Comparison of ENCODE assay signal across 20 mouse cellular contexts in genomic region chrX:167111059-167111871, GRCm38 (mm10).
DNase-seq lines count a peak whose midpoint lies in the region; ATAC-seq and TF ChIP-seq lines count a peak whose summit lies in the region.
"Had no signal": no experiment of that assay in that cellular context is flagged by ENCODE, and none has a peak within 500 bp of the region (broad histone marks: within the 10 kb centered on the region; RNA-seq: fewer than 3 reads in every experiment).

No protein-coding gene starts in this region.

- TF ChIP-seq CTCF in thymus, adult 2 months (IDR thresholded peaks at IDR 0.05; ENCODE audit: borderline replicate concordance, control insufficient read depth, extremely low read depth, insufficient read depth, low read length, poor library complexity) = no peak

- no peaks in the 10 kb centered on the region for H3K36me3 ChIP-seq in thymus, adult 2 months (ENCODE audit: control insufficient read depth, insufficient read depth, low read length)
- no peaks in the 10 kb centered on the region for H3K36me3 ChIP-seq in megakaryocyte, embryonic 14.5 days (replicated peaks; ENCODE audit: low read length)
- H3K36me3 ChIP-seq: hindbrain, embryonic 10.5 days; limb, embryonic 13.5 days; liver, embryonic 12.5 days had no signal

- 42% methylated on average over 7 of the region's 7 CpGs for WGBS in thymus, adult 2 months

- no peak for TF ChIP-seq POLR2A in thymus, adult 2 months (IDR thresholded peaks at IDR 0.05; ENCODE audit: control insufficient read depth, extremely low read depth, insufficient read depth, low read length, poor library complexity)

- no peak overlapping the region for H3K4me3 ChIP-seq in thymus, adult 2 months (ENCODE audit: control insufficient read depth, insufficient read depth, low read length)
- peak overlapping the region; percentile 69 for H3K4me3 ChIP-seq in megakaryocyte, embryonic 14.5 days (replicated peaks)
- H3K4me3 ChIP-seq: hindbrain, embryonic 10.5 days; limb, embryonic 13.5 days; liver, embryonic 12.5 days had no signal

- 0 out of 2 replicates have a peak, but pooled peaks have one; percentile 12 for ATAC-seq in common myeloid progenitor, adult 5-6 weeks (replicated peaks; ENCODE audit: low read depth, poor library complexity, severe bottlenecking)
- ATAC-seq in erythroid progenitor cell, adult 5-6 weeks (replicated peaks; ENCODE audit: low FRiP score, poor library complexity, severe bottlenecking) = no peak
- ATAC-seq: forebrain, postnatal 0 days; liver, embryonic 12.5 days had no signal

- peak overlapping the region; percentile 13; the same call in 1 of the 2 replicates for H3K27ac ChIP-seq in thymus, adult 2 months (ENCODE audit: control insufficient read depth, insufficient read depth, low read length)
- H3K27ac ChIP-seq: hindbrain, embryonic 10.5 days; kidney, postnatal 0 days; limb, embryonic 13.5 days; liver, embryonic 12.5 days had no signal

- H3K9me3 ChIP-seq in megakaryocyte, embryonic 14.5 days = no peaks in the 10 kb centered on the region
- H3K9me3 ChIP-seq: hindbrain, embryonic 10.5 days; limb, embryonic 13.5 days; liver, embryonic 12.5 days had no signal

- H3K4me1 ChIP-seq in thymus, adult 2 months (replicated peaks; ENCODE audit: control insufficient read depth, insufficient read depth, low read length) = peaks cover 13% of the 10 kb centered on the region
- peaks cover 49% of the 10 kb centered on the region for H3K4me1 ChIP-seq in megakaryocyte, embryonic 14.5 days
- H3K4me1 ChIP-seq: hindbrain, embryonic 10.5 days; limb, embryonic 13.5 days; liver, embryonic 12.5 days had no signal

- H3K27me3 ChIP-seq in thymus, adult 2 months (ENCODE audit: control insufficient read depth, insufficient read depth, low read length) = no peaks in the 10 kb centered on the region
- H3K27me3 ChIP-seq in megakaryocyte, embryonic 14.5 days (replicated peaks) = no peaks in the 10 kb centered on the region

- DNase-seq in thymus, adult 2 months = no peak
- DNase-seq in thymus, postnatal 10 days (ENCODE audit: low spot score in 2 of 2) = no peak
- no peak for DNase-seq in testis, postnatal 10 days (ENCODE audit: low spot score)
- no peak for DNase-seq in cerebellum, postnatal 36 days
- DNase-seq: adrenal gland, postnatal 10 days; B cell, adult 2 months; cerebellum, adult 9-11 months; forebrain, postnatal 0 days; gastrocnemius, postnatal 14 days; kidney, adult 18-20 months; layer of hippocampus, adult 9-11 months; lung, adult 18-20 months; lung, postnatal 14 days had no signal
